Mouse (Mus musculus): Measurements from ENCODE around the gene Fgd6. TPM values are rescaled to one million over a fixed set of nuclear protein-coding genes. Genes with fewer than 3 reads are reported as not detected.

Gene Fgd6
- total RNA-seq (2014; fragmentation: Nextera tagmentation) (28.3 and 34.5 TPM in 2 replicates), total RNA-seq (2017) (7.4 and 7.5 TPM in 2 replicates), polyA plus RNA-seq (2012) (1.1 and 1.4 TPM in 2 replicates)

- no peaks in the 10 kb centered on the region for H3K9me3 ChIP-seq (replicated peaks)
- H3K4me3 ChIP-seq (ENCODE audit: low read depth, low read length) = peak within 1 kb of the TSS; percentile 92
- ATAC-seq (ENCODE audit: extremely low read depth, insufficient number of reproducible peaks, low FRiP score, poor library complexity, severe bottlenecking) (peak; percentile 91), DNase-seq (ENCODE audit: low spot score) (peak; percentile 89)
- peaks cover 25% of the 10 kb centered on the region for H3K4me1 ChIP-seq (ENCODE audit: insufficient read depth, low read depth, low read length)
- TF ChIP-seq GATA2 (IDR thresholded peaks at IDR 0.05; ENCODE audit: borderline replicate concordance, low read depth, low read length) (no peak), POLR2AphosphoS5 (IDR thresholded peaks at IDR 0.05; ENCODE audit: insufficient replicate concordance, low read depth, low read length) (no peak), GATA1 (IDR thresholded peaks at IDR 0.05; ENCODE audit: borderline replicate concordance, low read length) (no peak), CTCF (IDR thresholded peaks at IDR 0.05; ENCODE audit: low read depth, low read length) (no peak)
- no peaks in the 10 kb centered on the region for H3K27me3 ChIP-seq (ENCODE audit: insufficient read depth, low read length)
- peaks cover 15% of the 10 kb centered on the region for H3K36me3 ChIP-seq (replicated peaks)
These were observed at the start of gene Fgd6, which contains the start of gene Vezt for GRCm38 (mm10) chr10:94035658-94036374. Gene Fgd6 (plus strand): TSS chr10:94036001. Gene Vezt (minus strand): TSS chr10:94035817.

DNA sequence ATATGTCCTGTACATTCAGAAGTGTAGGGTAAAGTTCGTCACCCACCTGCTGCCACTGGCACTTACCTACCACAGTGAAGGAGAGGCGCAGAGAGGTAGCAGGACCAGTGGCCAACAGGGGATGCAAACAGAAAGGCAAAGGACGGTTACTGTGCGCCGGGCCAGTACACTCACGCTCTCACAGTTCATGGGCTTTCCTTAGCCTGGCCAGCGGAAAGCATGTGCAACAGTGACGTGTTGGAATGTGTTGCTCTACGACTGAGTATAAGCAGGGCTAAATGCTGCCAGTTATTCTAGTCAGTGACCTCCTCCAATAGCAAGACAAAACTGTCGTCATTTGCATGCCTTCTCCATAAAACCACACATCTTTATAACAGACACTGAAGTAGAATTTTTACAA lies 41.7 kb upstream of the Fgd6 start:
- DNase-seq (ENCODE audit: low spot score) (no peak), ATAC-seq (ENCODE audit: extremely low read depth, insufficient number of reproducible peaks, low FRiP score, poor library complexity, severe bottlenecking) (no peak)
- Histone ChIP-seq H3K4me1 (ENCODE audit: insufficient read depth, low read depth, low read length) (peaks cover 2% of the 10 kb centered on the region; the same call in 1 of the 2 replicates), H3K4me3 (ENCODE audit: low read depth, low read length) (no peak overlapping the region), H3K36me3 (replicated peaks) (peaks cover 73% of the 10 kb centered on the region), H3K27me3 (ENCODE audit: insufficient read depth, low read length) (no peaks in the 10 kb centered on the region), H3K9me3 (replicated peaks) (no peaks in the 10 kb centered on the region)
- TF ChIP-seq GATA1 (IDR thresholded peaks at IDR 0.05; ENCODE audit: borderline replicate concordance, low read length) (no peak), CTCF (IDR thresholded peaks at IDR 0.05; ENCODE audit: low read depth, low read length) (no peak), GATA2 (IDR thresholded peaks at IDR 0.05; ENCODE audit: borderline replicate concordance, low read depth, low read length) (no peak), POLR2AphosphoS5 (IDR thresholded peaks at IDR 0.05; ENCODE audit: insufficient replicate concordance, low read depth, low read length) (no peak), TAL1 (conservative IDR thresholded peaks at IDR 0.05; ENCODE audit: low read depth, low read length) (no peak)

DNA sequence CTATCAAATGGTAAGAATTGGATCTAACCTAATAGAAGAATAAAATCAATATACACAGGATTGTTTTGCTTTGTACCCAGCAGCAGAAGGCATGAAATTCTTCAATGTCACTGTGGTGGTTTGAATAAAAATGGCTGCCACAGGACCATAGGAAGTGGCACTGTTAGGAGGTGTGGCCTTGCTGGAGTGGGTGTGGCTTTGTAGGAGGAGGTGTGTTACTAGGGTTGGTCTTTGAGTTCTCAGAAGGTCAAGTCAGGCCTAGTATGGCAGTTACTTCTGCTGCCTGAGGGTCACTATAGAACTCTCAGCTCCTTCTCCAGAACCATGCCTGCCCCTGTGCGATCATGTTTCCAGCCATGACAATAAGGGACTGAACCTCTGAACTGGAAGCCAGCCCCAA lies 40.7 kb upstream of the Fgd6 start:
- no peak for ATAC-seq (ENCODE audit: extremely low read depth, insufficient number of reproducible peaks, low FRiP score, poor library complexity, severe bottlenecking)
- TF ChIP-seq POLR2AphosphoS5 (IDR thresholded peaks at IDR 0.05; ENCODE audit: insufficient replicate concordance, low read depth, low read length) (no peak), GATA1 (IDR thresholded peaks at IDR 0.05; ENCODE audit: borderline replicate concordance, low read length) (no peak), CTCF (IDR thresholded peaks at IDR 0.05; ENCODE audit: low read depth, low read length) (no peak), GATA2 (IDR thresholded peaks at IDR 0.05; ENCODE audit: borderline replicate concordance, low read depth, low read length) (no peak), TAL1 (conservative IDR thresholded peaks at IDR 0.05; ENCODE audit: low read depth, low read length) (no peak)
- Histone ChIP-seq H3K4me3 (ENCODE audit: low read depth, low read length) (no peak overlapping the region), H3K9me3 (replicated peaks) (no peaks in the 10 kb centered on the region), H3K36me3 (replicated peaks) (peaks cover 76% of the 10 kb centered on the region), H3K27me3 (ENCODE audit: insufficient read depth, low read length) (no peaks in the 10 kb centered on the region), H3K4me1 (ENCODE audit: insufficient read depth, low read depth, low read length) (no peaks in the 10 kb centered on the region)
- DNase-seq (ENCODE audit: low spot score) = no peak

DNA sequence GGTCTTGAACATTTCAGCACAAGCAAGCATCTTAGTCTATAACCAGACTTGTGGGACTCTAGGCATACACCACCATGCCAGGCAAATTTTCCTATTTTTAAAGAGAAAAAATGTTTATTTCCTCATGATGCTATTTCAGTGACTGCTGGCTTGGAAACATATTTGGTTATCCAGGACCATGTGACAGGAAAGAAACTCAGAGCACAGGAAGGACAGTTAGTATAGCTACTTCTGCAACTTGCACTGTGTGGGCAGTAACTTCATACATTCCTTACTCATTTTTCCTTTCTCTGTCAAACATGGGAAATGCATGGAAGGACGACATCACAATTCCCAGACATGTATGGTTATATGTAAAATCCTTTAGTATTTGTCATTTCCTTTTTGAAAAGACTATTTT lies 36.4 kb upstream of the Fgd6 start:
- Histone ChIP-seq H3K27me3 (ENCODE audit: insufficient read depth, low read length) (no peaks in the 10 kb centered on the region), H3K36me3 (replicated peaks) (peaks cover 79% of the 10 kb centered on the region), H3K4me1 (ENCODE audit: insufficient read depth, low read depth, low read length) (no peaks in the 10 kb centered on the region), H3K9me3 (replicated peaks) (peaks cover 2% of the 10 kb centered on the region; the same call in 1 of the 2 replicates), H3K4me3 (ENCODE audit: low read depth, low read length) (no peak overlapping the region)
- TF ChIP-seq POLR2AphosphoS5 (IDR thresholded peaks at IDR 0.05; ENCODE audit: insufficient replicate concordance, low read depth, low read length) (no peak), TAL1 (conservative IDR thresholded peaks at IDR 0.05; ENCODE audit: low read depth, low read length) (no peak), GATA1 (IDR thresholded peaks at IDR 0.05; ENCODE audit: borderline replicate concordance, low read length) (no peak), GATA2 (IDR thresholded peaks at IDR 0.05; ENCODE audit: borderline replicate concordance, low read depth, low read length) (no peak), CTCF (IDR thresholded peaks at IDR 0.05; ENCODE audit: low read depth, low read length) (no peak)
- DNase-seq (ENCODE audit: low spot score) (no peak), ATAC-seq (ENCODE audit: extremely low read depth, insufficient number of reproducible peaks, low FRiP score, poor library complexity, severe bottlenecking) (no peak)

- H3K36me3 ChIP-seq (replicated peaks) = peaks cover 74% of the 10 kb centered on the region
- ATAC-seq (ENCODE audit: extremely low read depth, insufficient number of reproducible peaks, low FRiP score, poor library complexity, severe bottlenecking) = no peak
- no peak for TF ChIP-seq GATA2 (IDR thresholded peaks at IDR 0.05; ENCODE audit: borderline replicate concordance, low read depth, low read length)
- no peak for TF ChIP-seq GATA1 (IDR thresholded peaks at IDR 0.05; ENCODE audit: borderline replicate concordance, low read length)
- no peak for TF ChIP-seq TAL1 (conservative IDR thresholded peaks at IDR 0.05; ENCODE audit: low read depth, low read length)
- TF ChIP-seq POLR2AphosphoS5 (IDR thresholded peaks at IDR 0.05; ENCODE audit: insufficient replicate concordance, low read depth, low read length) = no peak
- TF ChIP-seq CTCF (IDR thresholded peaks at IDR 0.05; ENCODE audit: low read depth, low read length) = no peak
These were observed 35.6 kb upstream of the Fgd6 start for GRCm38 (mm10) chr10:94000223-94000622.

GRCm38 (mm10) chr10:94008356-94008755 lies 27.4 kb upstream of the Fgd6 start:
- DNase-seq (ENCODE audit: low spot score) (no peak), ATAC-seq (ENCODE audit: extremely low read depth, insufficient number of reproducible peaks, low FRiP score, poor library complexity, severe bottlenecking) (no peak)
- TF ChIP-seq TAL1 (conservative IDR thresholded peaks at IDR 0.05; ENCODE audit: low read depth, low read length) (no peak), CTCF (IDR thresholded peaks at IDR 0.05; ENCODE audit: low read depth, low read length) (no peak), GATA2 (IDR thresholded peaks at IDR 0.05; ENCODE audit: borderline replicate concordance, low read depth, low read length) (no peak), POLR2AphosphoS5 (IDR thresholded peaks at IDR 0.05; ENCODE audit: insufficient replicate concordance, low read depth, low read length) (no peak), GATA1 (IDR thresholded peaks at IDR 0.05; ENCODE audit: borderline replicate concordance, low read length) (no peak)

More at GRCm38 (mm10) chr10:94000223-94000622, 35.6 kb upstream of the Fgd6 start:
- Histone ChIP-seq H3K27me3 (ENCODE audit: insufficient read depth, low read length) (no peaks in the 10 kb centered on the region), H3K4me3 (ENCODE audit: low read depth, low read length) (no peak overlapping the region), H3K9me3 (replicated peaks) (peaks cover 2% of the 10 kb centered on the region; the same call in 1 of the 2 replicates), H3K4me1 (ENCODE audit: insufficient read depth, low read depth, low read length) (no peaks in the 10 kb centered on the region)
- no peak for DNase-seq (ENCODE audit: low spot score)

More at GRCm38 (mm10) chr10:94008356-94008755, 27.4 kb upstream of the Fgd6 start:
- peaks cover 31% of the 10 kb centered on the region for H3K36me3 ChIP-seq (replicated peaks)
- no peak overlapping the region for H3K4me3 ChIP-seq (ENCODE audit: low read depth, low read length)
- peaks cover 17% of the 10 kb centered on the region for H3K4me1 ChIP-seq (ENCODE audit: insufficient read depth, low read depth, low read length)
- H3K9me3 ChIP-seq (replicated peaks) = no peaks in the 10 kb centered on the region
- no peaks in the 10 kb centered on the region for H3K27me3 ChIP-seq (ENCODE audit: insufficient read depth, low read length)

All from G1E (cell line).